Mouse (Mus musculus) bone marrow, adult 2 months (tissue): ENCODE measurements around the gene Cebpb. TPM values are rescaled to one million over a fixed set of nuclear protein-coding genes. Genes with fewer than 3 reads are reported as not detected.
A peak's percentile ranks its signal among the peaks of the same experiment; 100 is the strongest.

Experiments used
- H3K27ac ChIP-seq: fragments of 200-500 bp; 2 replicates; pipeline ENCODE4 v1.5.1; 2012; ENCODE audit warnings: low read depth, mild to moderate bottlenecking, control low read depth, inconsistent platforms, low read length; ENCODE audit not compliant: control insufficient read depth, poor library complexity, insufficient read depth
- H3K4me1 ChIP-seq: fragments of 200-500 bp; 2 replicates; pipeline ENCODE4 v1.6.1; 2011; ENCODE audit warnings: low read length; ENCODE audit not compliant: control insufficient read depth, insufficient read depth
- H3K4me3 ChIP-seq: fragments of 200-500 bp; replicated peaks from 2 replicates; pipeline ENCODE3; 2011; ENCODE audit warnings: mild to moderate bottlenecking, low read depth, low read length, control low read depth; ENCODE audit not compliant: control insufficient read depth
- CTCF ChIP-seq: fragments of 200-500 bp; IDR thresholded peaks from 2 replicates; pipeline ENCODE4 v1.5.1; 2011; ENCODE audit warnings: low read length, control low read depth; ENCODE audit not compliant: control insufficient read depth, insufficient read depth
- POLR2A ChIP-seq: fragments of 200-500 bp; IDR thresholded peaks from 2 replicates; pipeline ENCODE4 v1.6.1; 2011; ENCODE audit warnings: low read depth, mild to moderate bottlenecking, control low read depth, low read length, borderline replicate concordance; ENCODE audit not compliant: control insufficient read depth
- WGBS: fragments of 180-500 bp; shearing (Covaris S2); methylation state at CpG from one replicate; pipeline ENCODE4 v1.1.7; 2018; 5-methylcytosine and 5-hydroxymethylcytosine counted together
- polyA plus RNA-seq: library from polyadenylated mRNA; stranded (reverse); fragments of >200 nt; gene quantifications from 2 replicates; pipeline ENCODE4 v1.2.4, GENCODE M21; 2011; ENCODE audit warnings: low replicate concordance; ENCODE audit not compliant: missing spikeins, insufficient read depth, insufficient read length

Cebpb gene
- polyA plus RNA-seq, 1 experiment = 19.5 TPM

GRCm38 (mm10) chr2:167687250-167687586 is 1.5 kb upstream of the Cebpb start:
- TF ChIP-seq POLR2A (no peak), CTCF (no peak)
- Histone ChIP-seq H3K27ac (peak overlapping the region; percentile 55), H3K4me3 (no peak overlapping the region), H3K4me1 (no peaks in the 10 kb centered on the region; the same call in 1 of the 2 replicates)
- 80% methylated on average over 4 of the region's 4 CpGs for WGBS

DNA sequence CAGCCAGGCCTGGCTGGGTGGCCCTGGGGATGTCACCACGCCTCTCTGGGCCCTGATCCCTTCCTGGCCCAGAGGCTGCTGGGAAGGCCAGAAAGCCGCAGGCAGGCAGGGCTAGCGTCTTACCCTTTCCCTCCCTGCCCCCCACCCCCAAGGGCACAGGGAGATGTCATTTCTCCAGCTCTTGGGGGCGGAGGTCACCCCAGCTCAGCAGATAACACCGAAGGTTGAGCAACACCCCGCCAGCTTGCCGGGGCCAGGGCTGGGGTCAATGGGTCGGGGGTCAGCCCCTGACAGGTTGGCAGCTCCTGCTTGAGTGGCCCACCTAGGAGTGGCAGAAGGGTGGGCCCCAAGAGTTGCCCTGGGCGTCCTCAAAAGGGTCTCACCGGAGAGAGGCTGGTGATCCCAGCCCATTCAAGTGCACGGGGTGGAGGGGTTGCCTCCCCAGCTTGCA is 1.0 kb upstream of the Cebpb start:
- Histone ChIP-seq H3K27ac (peak overlapping the region; percentile 55), H3K4me3 (no peak overlapping the region), H3K4me1 (no peaks in the 10 kb centered on the region; the same call in 1 of the 2 replicates)
- TF ChIP-seq CTCF (no peak), POLR2A (no peak)
- WGBS = 41% methylated on average over 11 of the region's 11 CpGs

- peak overlapping the region; percentile 95 for H3K27ac ChIP-seq
- TF ChIP-seq CTCF (peak; percentile 4; the same call in 1 of the 2 replicates), POLR2A (peak; percentile 19; the same call in 1 of the 2 replicates)
- 64% methylated on average over 11 of the region's 12 CpGs for WGBS
- no peaks in the 10 kb centered on the region; the same call in 1 of the 2 replicates for H3K4me1 ChIP-seq
- peak overlapping the region; percentile 24 for H3K4me3 ChIP-seq
Measured at GRCm38 (mm10) chr2:167688126-167688497, 603 bp upstream of the Cebpb start.

DNA sequence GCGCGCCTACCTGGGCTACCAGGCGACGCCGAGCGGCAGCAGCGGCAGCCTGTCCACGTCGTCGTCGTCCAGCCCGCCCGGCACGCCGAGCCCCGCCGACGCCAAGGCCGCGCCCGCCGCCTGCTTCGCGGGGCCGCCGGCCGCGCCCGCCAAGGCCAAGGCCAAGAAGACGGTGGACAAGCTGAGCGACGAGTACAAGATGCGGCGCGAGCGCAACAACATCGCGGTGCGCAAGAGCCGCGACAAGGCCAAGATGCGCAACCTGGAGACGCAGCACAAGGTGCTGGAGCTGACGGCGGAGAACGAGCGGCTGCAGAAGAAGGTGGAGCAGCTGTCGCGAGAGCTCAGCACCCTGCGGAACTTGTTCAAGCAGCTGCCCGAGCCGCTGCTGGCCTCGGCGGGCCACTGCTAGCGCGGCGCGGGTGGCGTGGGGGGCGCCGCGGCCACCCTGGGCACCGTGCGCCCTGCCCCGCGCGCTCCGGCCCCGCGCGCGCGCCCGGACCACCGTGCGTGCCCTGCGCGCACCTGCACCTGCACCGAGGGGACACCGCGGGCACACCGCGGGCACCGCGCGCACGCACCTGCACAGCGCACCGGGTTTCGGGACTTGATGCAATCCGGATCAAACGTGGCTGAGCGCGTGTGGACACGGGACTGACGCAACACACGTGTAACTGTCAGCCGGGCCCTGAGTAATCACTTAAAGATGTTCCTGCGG is 945 bp downstream of the Cebpb start, which contains the start of gene Tmem189:
TSS of gene Tmem189 (minus strand) at position 322 of the 718 bp plus-strand sequence.
- TF ChIP-seq CTCF = no peak
- TF ChIP-seq POLR2A = peak; percentile 17; the same call in 1 of the 2 replicates
- peak within 1 kb of the TSS; percentile 79 for H3K4me3 ChIP-seq
- WGBS = under 1% methylated on average over 99 of the region's 99 CpGs
- no peaks in the 10 kb centered on the region; the same call in 1 of the 2 replicates for H3K4me1 ChIP-seq
- H3K27ac ChIP-seq = peak within 1 kb of the TSS; percentile 95

GRCm38 (mm10) chr2:167690219-167690961 is 1.7 kb downstream of the Cebpb start:
- Histone ChIP-seq H3K4me3 (peak overlapping the region; percentile 79), H3K4me1 (no peaks in the 10 kb centered on the region; the same call in 1 of the 2 replicates), H3K27ac (peak overlapping the region; percentile 95)
- 10% methylated on average over 15 of the region's 15 CpGs for WGBS
- TF ChIP-seq CTCF (no peak), POLR2A (no peak)

DNA sequence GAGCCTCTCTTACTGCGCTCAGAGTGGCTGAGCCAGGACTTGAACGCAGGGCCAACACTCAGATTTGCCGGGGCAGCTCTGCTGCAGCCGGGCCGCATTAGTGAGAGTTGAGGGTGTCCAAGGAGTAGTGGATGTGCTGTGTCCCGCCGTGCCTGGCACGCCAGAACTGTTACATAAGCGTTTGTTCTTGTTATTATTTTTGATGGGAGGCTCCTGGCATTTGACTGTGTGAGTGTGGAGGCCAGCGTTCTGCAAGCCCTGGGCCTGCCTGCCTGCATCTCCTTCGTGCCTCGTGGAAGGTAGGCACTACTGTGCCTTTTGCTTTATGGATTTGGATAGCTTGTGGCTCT is 2.2 kb downstream of the Cebpb start:
- WGBS = 50% methylated on average over 12 of the region's 12 CpGs
- Histone ChIP-seq H3K4me1 (no peaks in the 10 kb centered on the region; the same call in 1 of the 2 replicates), H3K27ac (peak overlapping the region; percentile 75; the same call in 1 of the 2 replicates), H3K4me3 (peak overlapping the region; percentile 79)
- TF ChIP-seq CTCF (no peak), POLR2A (no peak)

GRCm38 (mm10) chr2:167691410-167691809 is 2.7 kb downstream of the Cebpb start:
- TF ChIP-seq POLR2A (no peak), CTCF (no peak)
- no peak overlapping the region for H3K27ac ChIP-seq
- H3K4me1 ChIP-seq = no peaks in the 10 kb centered on the region
- 80% methylated on average over 6 of the region's 6 CpGs for WGBS
- H3K4me3 ChIP-seq = peak overlapping the region; percentile 79

DNA sequence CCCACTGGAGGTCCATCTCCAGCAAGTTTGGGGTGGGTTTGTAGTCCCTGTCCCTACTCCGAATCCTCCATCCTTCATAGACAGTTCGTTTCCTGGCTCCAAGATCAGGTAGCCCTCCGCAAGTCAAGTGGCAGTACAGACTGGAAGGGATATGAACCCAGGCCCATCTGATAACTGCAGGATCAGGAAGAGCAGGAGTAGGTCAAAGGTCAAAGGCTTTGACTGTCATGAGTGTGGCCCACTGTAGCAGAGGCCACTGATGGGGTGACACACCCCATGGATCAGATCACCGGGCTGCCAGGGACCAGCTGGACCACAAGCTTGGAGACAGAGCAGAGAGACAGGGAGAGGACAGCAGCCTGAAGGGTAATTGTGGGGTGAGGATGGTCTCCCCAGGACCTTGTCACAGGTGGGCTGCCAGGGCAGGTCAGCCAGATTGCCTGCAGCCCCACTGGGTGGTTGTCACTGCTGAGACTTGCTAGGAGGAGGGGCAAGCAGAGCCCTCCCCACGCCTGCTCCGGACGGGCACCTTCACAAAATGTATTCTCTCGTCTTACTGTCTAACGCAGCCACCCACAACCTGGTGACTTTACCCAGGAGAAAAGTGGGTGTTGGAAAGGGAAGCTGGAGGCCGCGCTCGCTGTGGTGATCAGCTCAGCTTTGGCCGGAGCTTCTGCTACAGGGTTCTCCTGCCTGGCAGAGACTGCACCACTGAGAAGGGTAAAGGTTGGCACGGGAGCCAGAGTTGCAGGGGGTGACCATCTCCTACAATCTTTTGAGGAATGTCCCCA is 3.4 kb downstream of the Cebpb start:
- no peaks in the 10 kb centered on the region for H3K4me1 ChIP-seq

More for the DNA sequence above, 3.4 kb downstream of the Cebpb start:
- peak overlapping the region; percentile 79 for H3K4me3 ChIP-seq
- peak; percentile 11; the same call in 1 of the 2 replicates for TF ChIP-seq POLR2A
- TF ChIP-seq CTCF = no peak
- H3K27ac ChIP-seq = 0 out of 2 replicates have a peak overlapping the region, but pooled peaks have one; percentile 19
- 85% methylated on average over 14 of the region's 14 CpGs for WGBS
